Mouse (Mus musculus) natural killer cell, adult 2 months (primary cell): ENCODE results near the gene Dtx3.
A peak's percentile ranks its signal among the peaks of the same experiment; 100 is the strongest.

Source experiments
- DNase-seq, 2 experiments: peaks; one replicate each; pipeline ENCODE4 v3.0.0; 2022; ENCODE audit warnings: low spot score in 2 of 2

Gene Dtx3

GRCm38 (mm10) chr10:127195328-127196129, at the start of gene Dtx3:
TSS of gene Dtx3 (minus strand) at chr10:127195728.
- no peak for DNase-seq

GRCm38 (mm10) chr10:127238241-127238824, 42.8 kb upstream of the Dtx3 start:
- DNase-seq = no peak

- DNase-seq = no peak
Measured at GRCm38 (mm10) chr10:127236541-127236940, 41.0 kb upstream of the Dtx3 start.

GRCm38 (mm10) chr10:127233141-127233540, 37.6 kb upstream of the Dtx3 start:
- DNase-seq = peak in 1 of 2 experiments; percentile 29

GRCm38 (mm10) chr10:127231741-127232140, 36.2 kb upstream of the Dtx3 start:
- DNase-seq = no peak

- peak in 1 of 2 experiments; percentile 10 for DNase-seq
Measured at GRCm38 (mm10) chr10:127230693-127231092, 35.2 kb upstream of the Dtx3 start.

GRCm38 (mm10) chr10:127228897-127229296, 33.4 kb upstream of the Dtx3 start:
- DNase-seq = peak; percentile 59 to 65

- no peak for DNase-seq
Measured at GRCm38 (mm10) chr10:127227163-127227562, 31.6 kb upstream of the Dtx3 start.

GRCm38 (mm10) chr10:127226318-127226895, 30.9 kb upstream of the Dtx3 start:
- peak in 1 of 2 experiments; percentile 12 for DNase-seq

GRCm38 (mm10) chr10:127225732-127226131, 30.2 kb upstream of the Dtx3 start:
- peak; percentile 55 to 68 for DNase-seq

GRCm38 (mm10) chr10:127225213-127225612, 29.7 kb upstream of the Dtx3 start:
- DNase-seq = no peak

GRCm38 (mm10) chr10:127218339-127218738, 22.8 kb upstream of the Dtx3 start:
- DNase-seq = no peak

GRCm38 (mm10) chr10:127217177-127217576, 21.6 kb upstream of the Dtx3 start:
- no peak for DNase-seq

- DNase-seq = no peak
Measured at GRCm38 (mm10) chr10:127216456-127216855, 20.9 kb upstream of the Dtx3 start.

GRCm38 (mm10) chr10:127214422-127214803, 18.9 kb upstream of the Dtx3 start:
- DNase-seq = no peak

GRCm38 (mm10) chr10:127213704-127214421, 18.3 kb upstream of the Dtx3 start:
- no peak for DNase-seq

- no peak for DNase-seq
Measured at GRCm38 (mm10) chr10:127213272-127213671, 17.7 kb upstream of the Dtx3 start.

GRCm38 (mm10) chr10:127211414-127211854, 15.9 kb upstream of the Dtx3 start, which contains the start of gene Pip4k2c:
TSS of gene Pip4k2c (minus strand) at chr10:127211585.
- DNase-seq = peak; percentile 87 to 92

GRCm38 (mm10) chr10:127210961-127211405, 15.5 kb upstream of the Dtx3 start:
- DNase-seq = no peak

GRCm38 (mm10) chr10:127209928-127210570, 14.5 kb upstream of the Dtx3 start:
- DNase-seq = no peak

GRCm38 (mm10) chr10:127208921-127209320, 13.4 kb upstream of the Dtx3 start:
- DNase-seq = no peak
